Mouse (Mus musculus) stomach, postnatal 0 days (tissue): ENCODE data around the gene Lrrc25.

ENCODE experiments used
- CTCF ChIP-seq: IDR thresholded peaks from 2 replicates; pipeline ENCODE4 v1.5.1; 2016; ENCODE audit warnings: antibody characterized with exemption, low read depth, mild to moderate bottlenecking, moderate library complexity
- EP300 ChIP-seq: optimal IDR thresholded peaks from 2 replicates; pipeline ENCODE3; 2016; ENCODE audit warnings: antibody characterized with exemption

- no peak for TF ChIP-seq CTCF
- no peak for TF ChIP-seq EP300
Observed at GRCm38 (mm10) chr8:70605871-70606779, 9.8 kb upstream of the Lrrc25 start.
